Mouse (Mus musculus) megakaryocyte-erythroid progenitor cell, adult 5 weeks (primary cell): ENCODE measurements around the gene Zfp654. TPM values are rescaled to one million over a fixed set of nuclear protein-coding genes. Genes with fewer than 3 reads are reported as not detected.

Experiments used
- polyA plus RNA-seq: library from polyadenylated mRNA; stranded (reverse); fragments of >175 nt; gene quantifications from 2 replicates; pipeline ENCODE4 v1.2.3, GENCODE M21; 2012

Zfp654 gene
- polyA plus RNA-seq = 0.83 and 1.9 TPM in 2 replicates

DNA sequence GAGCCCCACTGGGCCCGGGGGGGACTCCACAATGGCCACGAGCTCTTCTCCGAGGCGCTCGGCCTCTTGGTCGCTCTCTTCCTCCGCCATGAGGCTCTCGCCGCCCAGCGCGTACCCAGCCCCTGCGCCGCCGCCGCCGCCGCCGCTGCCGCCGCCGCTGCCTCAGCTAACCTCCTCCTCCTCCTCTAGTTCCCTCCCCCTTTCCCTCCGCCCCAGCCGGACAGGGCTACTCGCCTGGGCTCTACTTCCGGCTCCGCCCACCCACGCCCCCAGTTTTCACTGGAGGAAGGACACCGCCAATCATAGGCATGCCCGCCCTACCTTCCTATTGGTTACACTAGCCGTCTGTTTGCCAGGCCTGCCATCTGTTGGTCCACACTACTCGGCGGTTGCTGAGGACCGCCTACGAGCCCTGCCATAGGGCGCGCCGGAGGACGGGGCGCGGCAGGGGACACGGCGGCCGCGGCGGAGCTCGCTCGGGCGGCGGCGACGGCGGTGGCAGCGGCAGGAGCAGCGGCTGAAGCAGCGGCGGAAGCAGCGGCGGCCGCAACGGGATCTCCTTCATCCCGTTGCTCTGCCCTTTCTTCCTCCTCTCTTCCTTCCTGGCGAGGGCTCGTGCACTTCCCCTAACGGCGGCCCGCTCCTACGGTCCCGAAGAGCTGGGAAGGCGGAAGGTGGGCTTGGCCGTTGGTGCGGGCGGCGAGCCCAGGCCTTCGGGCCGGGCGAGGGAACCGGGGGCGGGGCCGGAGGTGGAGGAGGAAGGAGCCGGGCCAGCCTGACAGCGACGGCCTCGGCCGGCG is at the start of gene Zfp654, which contains the start of gene Cggbp1:
Gene Zfp654, minus strand, starts transcription at position 90 of the 800 bp plus-strand sequence.
Gene Cggbp1, plus strand, starts transcription at position 434 of the 800 bp plus-strand sequence.

GRCm38 (mm10) chr16:64770521-64771430 is 80.7 kb downstream of the Zfp654 start, which contains the start of gene 4930453N24Rik:
TSS of gene 4930453N24Rik (minus strand) at chr16:64771161.

Other genes starting within 250 kb of the Zfp654 start
- not detected in 2 replicates for gene Csnka2ip, start 249.2 kb downstream of the Zfp654 start, polyA plus RNA-seq
- gene 4930453N24Rik, start 80.5 kb downstream of the Zfp654 start, polyA plus RNA-seq = 6.8 and 6.9 TPM in 2 replicates
- gene Cggbp1, start 344 bp upstream of the Zfp654 start, polyA plus RNA-seq = 45.5 and 52.9 TPM in 2 replicates